Mouse (Mus musculus) lung, adult 2 months (tissue): ENCODE results near the gene Calr4. TPM values are rescaled to one million over a fixed set of nuclear protein-coding genes. Genes with fewer than 3 reads are reported as not detected.

Experiments used
- DNase-seq: peaks from one replicate; pipeline ENCODE4 v3.0.0; 2022
- H3K4me1 ChIP-seq: fragments of 200-500 bp; 2 replicates; pipeline ENCODE4 v1.6.1; 2011; ENCODE audit warnings: low read length; ENCODE audit not compliant: control insufficient read depth, insufficient read depth
- H3K4me3 ChIP-seq: fragments of 200-500 bp; replicated peaks from 2 replicates; pipeline ENCODE3; 2011; ENCODE audit warnings: low read depth, mild to moderate bottlenecking, control low read depth, low read length; ENCODE audit errors: extremely low read depth
- CTCF ChIP-seq: fragments of 200-500 bp; IDR thresholded peaks from 2 replicates; pipeline ENCODE4 v1.5.1; 2011; ENCODE audit warnings: mild to moderate bottlenecking, low read length, control low read depth; ENCODE audit not compliant: insufficient read depth
- POLR2A ChIP-seq: fragments of 200-500 bp; IDR thresholded peaks from 2 replicates; pipeline ENCODE4 v1.6.1; 2011; ENCODE audit warnings: low read depth, mild to moderate bottlenecking, control low read depth, low read length, borderline replicate concordance; ENCODE audit errors: extremely low read depth
- polyA plus RNA-seq: library from polyadenylated mRNA; depleted of rRNA; stranded (reverse); fragments of >200 nt; gene quantifications from 2 replicates; pipeline ENCODE4 v1.2.3, GENCODE M21; 2012; rRNA removed

The Calr4 gene
- polyA plus RNA-seq, 1 experiment = 0.18 TPM

DNA sequence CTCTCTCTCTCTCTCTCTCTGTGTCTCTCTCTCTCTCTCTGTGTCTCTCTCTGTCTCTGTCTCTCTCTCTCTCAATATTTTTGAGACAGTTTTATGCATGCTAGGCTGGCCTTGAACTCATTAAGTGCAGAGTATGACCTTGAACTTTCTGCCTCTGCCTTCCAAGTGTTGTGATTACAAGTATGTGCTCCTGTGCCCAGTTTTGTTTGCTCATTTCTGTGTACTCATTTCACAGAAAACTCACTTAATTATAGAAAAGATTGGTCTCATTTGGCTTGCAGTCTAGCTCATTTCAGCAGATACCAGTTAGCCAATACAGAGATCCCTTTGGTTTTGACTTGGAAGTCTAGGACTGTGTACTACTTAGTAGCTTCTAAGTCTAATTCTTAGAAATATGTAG is 64.9 kb downstream of the Calr4 start:
- no peak for TF ChIP-seq POLR2A
- TF ChIP-seq CTCF = no peak
- Histone ChIP-seq H3K4me3 (no peak overlapping the region), H3K4me1 (peaks cover 2% of the 10 kb centered on the region)
- DNase-seq = no peak

Other genes starting within 250 kb of the Calr4 start
- gene Nrd1, start 233.8 kb upstream of the Calr4 start, polyA plus RNA-seq = 20.9 and 40.4 TPM in 2 replicates
- gene Osbpl9, start 32.2 kb upstream of the Calr4 start, polyA plus RNA-seq = 117 and 167 TPM in 2 replicates
- gene Eps15, start 45.8 kb downstream of the Calr4 start, polyA plus RNA-seq = 11.0 and 18.9 TPM in 2 replicates
- gene Ttc39a, start 172.1 kb downstream of the Calr4 start, polyA plus RNA-seq = 14.8 and 16.4 TPM in 2 replicates